Mouse (Mus musculus) B cell, adult 2 months (primary cell): Measurements from ENCODE around the gene G3bp2.

Experiments
- DNase-seq, 2 experiments: peaks; one replicate each; pipeline ENCODE4 v3.0.0; 2022

G3bp2 gene

GRCm38 (mm10) chr5:92009827-92010226 lies 73.7 kb downstream of the G3bp2 start:
- DNase-seq = no peak

- DNase-seq = peak; percentile 80 to 83
Measured at GRCm38 (mm10) chr5:92003011-92003410, 80.5 kb downstream of the G3bp2 start.
